Mouse (Mus musculus): Measurements from ENCODE around the gene Zfp341. TPM values are rescaled to one million over a fixed set of nuclear protein-coding genes. Genes with fewer than 3 reads are reported as not detected.

Gene Zfp341
- polyA plus RNA-seq (2014; fragmentation: Nextera tagmentation; extraction: Ambion mirVana), result 0.70 and 1.1 TPM in 2 replicates

GRCm38 (mm10) chr2:154613118-154614115 is at the start of gene Zfp341, which contains the start of gene 4930519P11Rik:
Gene Zfp341 (plus strand): TSS chr2:154613297.
Gene 4930519P11Rik (minus strand): TSS chr2:154613437.
- Histone ChIP-seq H3K4me3 (ENCODE audit: control insufficient read depth in 1 of 2, insufficient read depth in 1 of 2, low read depth in 1 of 2, low read length in 2 of 2) (peak within 1 kb of the TSS; percentile 51 to 65), H3K9ac (ENCODE audit: low read length) (peak within 1 kb of the TSS; percentile 76), H3K36me3 (ENCODE audit: control insufficient read depth, insufficient read depth, low read length) (no peaks in the 10 kb centered on the region), H3K4me1 (ENCODE audit: control insufficient read depth in 2 of 2, insufficient read depth in 2 of 2, low read length in 2 of 2) (peaks cover 2 to 11% of the 10 kb centered on the region in 2 experiments; a peak in 2 of 4 replicates), H3K4me2 (ENCODE audit: low read length) (peak within 1 kb of the TSS; percentile 85), H3K9me3 (ENCODE audit: control insufficient read depth, low read length) (no peaks in the 10 kb centered on the region), H3K27ac (replicated peaks in 1 of 2; ENCODE audit: control insufficient read depth in 1 of 2, insufficient read depth in 1 of 2, low read depth in 2 of 2, low read length in 2 of 2) (peak within 1 kb of the TSS; percentile 93 to 95), H3K27me3 (ENCODE audit: control insufficient read depth, insufficient read depth, low read length) (no peaks in the 10 kb centered on the region)
- 1% methylated on average over 72 of the region's 98 CpGs for WGBS
- peak; percentile 88 for ATAC-seq (ENCODE audit: insufficient number of reproducible peaks, insufficient read depth, low FRiP score, low read depth)

- Histone ChIP-seq H3K4me2 (ENCODE audit: low read length) (no peak overlapping the region), H3K9ac (ENCODE audit: low read length) (no peak overlapping the region), H3K36me3 (ENCODE audit: control insufficient read depth, insufficient read depth, low read length) (peaks cover 39% of the 10 kb centered on the region), H3K9me3 (ENCODE audit: control insufficient read depth, low read length) (no peaks in the 10 kb centered on the region), H3K4me3 (ENCODE audit: control insufficient read depth in 1 of 2, insufficient read depth in 1 of 2, low read depth in 1 of 2, low read length in 2 of 2) (no peak overlapping the region), H3K27me3 (ENCODE audit: control insufficient read depth, insufficient read depth, low read length) (no peaks in the 10 kb centered on the region), H3K27ac (replicated peaks in 1 of 2; ENCODE audit: control insufficient read depth in 1 of 2, insufficient read depth in 1 of 2, low read depth in 2 of 2, low read length in 2 of 2) (no peak overlapping the region), H3K4me1 (ENCODE audit: control insufficient read depth in 2 of 2, insufficient read depth in 2 of 2, low read length in 2 of 2) (peaks cover 13 to 27% of the 10 kb centered on the region in 2 experiments; a peak in 3 of 4 replicates)
- WGBS, result 88% methylated on average over 22 of the region's 22 CpGs
- no peak for ATAC-seq (ENCODE audit: insufficient number of reproducible peaks, insufficient read depth, low FRiP score, low read depth)
Measured at GRCm38 (mm10) chr2:154563612-154564170, 49.4 kb upstream of the Zfp341 start.

- no peak overlapping the region for H3K4me2 ChIP-seq (ENCODE audit: low read length)
- 86% methylated on average over 3 of the region's 3 CpGs for whole genome bisulfite sequencing
- no peaks in the 10 kb centered on the region for H3K9me3 ChIP-seq (ENCODE audit: control insufficient read depth, low read length)
- no peaks in the 10 kb centered on the region for H3K27me3 ChIP-seq (ENCODE audit: control insufficient read depth, insufficient read depth, low read length)
- H3K4me3 ChIP-seq (ENCODE audit: control insufficient read depth in 1 of 2, insufficient read depth in 1 of 2, low read depth in 1 of 2, low read length in 2 of 2), result no peak overlapping the region
- H3K4me1 ChIP-seq (ENCODE audit: control insufficient read depth in 2 of 2, insufficient read depth in 2 of 2, low read length in 2 of 2), result peaks cover 19 to 33% of the 10 kb centered on the region in 2 experiments
- no peak for ATAC-seq (ENCODE audit: insufficient number of reproducible peaks, insufficient read depth, low FRiP score, low read depth)
- H3K36me3 ChIP-seq (ENCODE audit: control insufficient read depth, insufficient read depth, low read length), result peaks cover 33% of the 10 kb centered on the region
- H3K9ac ChIP-seq (ENCODE audit: low read length), result no peak overlapping the region
- no peak overlapping the region for H3K27ac ChIP-seq (replicated peaks in 1 of 2; ENCODE audit: control insufficient read depth in 1 of 2, insufficient read depth in 1 of 2, low read depth in 2 of 2, low read length in 2 of 2)
Measured at GRCm38 (mm10) chr2:154565562-154565961, 47.5 kb upstream of the Zfp341 start.

- Histone ChIP-seq H3K9me3 (ENCODE audit: control insufficient read depth, low read length) (no peaks in the 10 kb centered on the region), H3K4me1 (ENCODE audit: control insufficient read depth in 2 of 2, insufficient read depth in 2 of 2, low read length in 2 of 2) (peaks cover 23 to 36% of the 10 kb centered on the region in 2 experiments), H3K27ac (replicated peaks in 1 of 2; ENCODE audit: control insufficient read depth in 1 of 2, insufficient read depth in 1 of 2, low read depth in 2 of 2, low read length in 2 of 2) (no peak overlapping the region), H3K27me3 (ENCODE audit: control insufficient read depth, insufficient read depth, low read length) (no peaks in the 10 kb centered on the region), H3K9ac (ENCODE audit: low read length) (no peak overlapping the region), H3K36me3 (ENCODE audit: control insufficient read depth, insufficient read depth, low read length) (peaks cover 22% of the 10 kb centered on the region), H3K4me3 (ENCODE audit: control insufficient read depth in 1 of 2, insufficient read depth in 1 of 2, low read depth in 1 of 2, low read length in 2 of 2) (no peak overlapping the region), H3K4me2 (ENCODE audit: low read length) (no peak overlapping the region)
- ATAC-seq (ENCODE audit: insufficient number of reproducible peaks, insufficient read depth, low FRiP score, low read depth), result no peak
- 66% methylated on average over 8 of the region's 8 CpGs for WGBS
Measured at GRCm38 (mm10) chr2:154566641-154567040, 46.5 kb upstream of the Zfp341 start.

- Histone ChIP-seq H3K4me3 (ENCODE audit: control insufficient read depth in 1 of 2, insufficient read depth in 1 of 2, low read depth in 1 of 2, low read length in 2 of 2) (peak overlapping the region in 1 of 2 experiments; percentile 88; a peak in 2 of 4 replicates), H3K4me2 (ENCODE audit: low read length) (peak overlapping the region; percentile 90), H3K4me1 (ENCODE audit: control insufficient read depth in 2 of 2, insufficient read depth in 2 of 2, low read length in 2 of 2) (peaks cover 23 to 36% of the 10 kb centered on the region in 2 experiments), H3K9me3 (ENCODE audit: control insufficient read depth, low read length) (no peaks in the 10 kb centered on the region), H3K9ac (ENCODE audit: low read length) (peak overlapping the region; percentile 80; the same call in 1 of the 2 replicates), H3K27ac (replicated peaks in 1 of 2; ENCODE audit: control insufficient read depth in 1 of 2, insufficient read depth in 1 of 2, low read depth in 2 of 2, low read length in 2 of 2) (peak overlapping the region in 1 of 2 experiments; percentile 78; a peak in 1 of 4 replicates), H3K27me3 (ENCODE audit: control insufficient read depth, insufficient read depth, low read length) (no peaks in the 10 kb centered on the region), H3K36me3 (ENCODE audit: control insufficient read depth, insufficient read depth, low read length) (peaks cover 15% of the 10 kb centered on the region)
- WGBS, result 54% methylated on average over 2 of the region's 2 CpGs
- no peak for ATAC-seq (ENCODE audit: insufficient number of reproducible peaks, insufficient read depth, low FRiP score, low read depth)
Measured at GRCm38 (mm10) chr2:154567766-154568165, 45.3 kb upstream of the Zfp341 start.

GRCm38 (mm10) chr2:154568329-154569070 is 44.6 kb upstream of the Zfp341 start:
- H3K4me2 ChIP-seq (ENCODE audit: low read length), result peak overlapping the region; percentile 90
- H3K27ac ChIP-seq (replicated peaks in 1 of 2; ENCODE audit: control insufficient read depth in 1 of 2, insufficient read depth in 1 of 2, low read depth in 2 of 2, low read length in 2 of 2), result peak overlapping the region; percentile 14 to 78
- peak overlapping the region; percentile 80 for H3K9ac ChIP-seq (ENCODE audit: low read length)
- 21% methylated on average over 10 of the region's 10 CpGs for WGBS
- H3K4me1 ChIP-seq (ENCODE audit: control insufficient read depth in 2 of 2, insufficient read depth in 2 of 2, low read length in 2 of 2), result peaks cover 23 to 36% of the 10 kb centered on the region in 2 experiments
- peak overlapping the region; percentile 78 to 88 for H3K4me3 ChIP-seq (ENCODE audit: control insufficient read depth in 1 of 2, insufficient read depth in 1 of 2, low read depth in 1 of 2, low read length in 2 of 2)
- H3K36me3 ChIP-seq (ENCODE audit: control insufficient read depth, insufficient read depth, low read length), result peaks cover 8% of the 10 kb centered on the region
- H3K9me3 ChIP-seq (ENCODE audit: control insufficient read depth, low read length), result no peaks in the 10 kb centered on the region
- 0 out of 2 replicates have a peak, but pooled peaks have one; percentile 0 for ATAC-seq (ENCODE audit: insufficient number of reproducible peaks, insufficient read depth, low FRiP score, low read depth)
- no peaks in the 10 kb centered on the region for H3K27me3 ChIP-seq (ENCODE audit: control insufficient read depth, insufficient read depth, low read length)
